Mouse (Mus musculus) hindbrain, embryonic 15.5 days (tissue): Measurements from ENCODE around the gene Kcnk10. TPM values are rescaled to one million over a fixed set of nuclear protein-coding genes. Genes with fewer than 3 reads are reported as not detected.

Experiments
- polyA plus RNA-seq: library from polyadenylated mRNA; unstranded; fragments of >200 nt; fragmentation: Nextera tagmentation; extraction: Ambion mirVana; gene quantifications from 2 replicates; pipeline ENCODE4 v1.2.1, GENCODE M21; 2015

The Kcnk10 gene
- polyA plus RNA-seq, 1 experiment from 2014 or later: 34.8 TPM

Other genes with a start within 250 kb of the Kcnk10 start
- 30.6 and 32.3 TPM in 2 replicates for gene Spata7, start 49.8 kb upstream of the Kcnk10 start, polyA plus RNA-seq
- 4.1 and 5.9 TPM in 2 replicates for gene Ptpn21, start 159.1 kb upstream of the Kcnk10 start, polyA plus RNA-seq
- 103 and 109 TPM in 2 replicates for gene Zc3h14, start 168.7 kb upstream of the Kcnk10 start, polyA plus RNA-seq